Mouse (Mus musculus) cortical plate, adult 2 months (tissue): Measurements from ENCODE around the gene Ppip5k2.

Experiments used
- CTCF ChIP-seq: fragments of 200-500 bp; IDR thresholded peaks from 2 replicates; pipeline ENCODE4 v1.5.1; 2011; ENCODE audit warnings: mild to moderate bottlenecking, control low read depth, low read length; ENCODE audit not compliant: insufficient read depth; ENCODE audit errors: extremely low read depth
- POLR2A ChIP-seq: fragments of 200-500 bp; IDR thresholded peaks from 2 replicates; pipeline ENCODE4 v1.6.1; 2011; ENCODE audit warnings: mild to moderate bottlenecking, low read length, control low read depth; ENCODE audit not compliant: insufficient read depth; ENCODE audit errors: extremely low read depth

DNA sequence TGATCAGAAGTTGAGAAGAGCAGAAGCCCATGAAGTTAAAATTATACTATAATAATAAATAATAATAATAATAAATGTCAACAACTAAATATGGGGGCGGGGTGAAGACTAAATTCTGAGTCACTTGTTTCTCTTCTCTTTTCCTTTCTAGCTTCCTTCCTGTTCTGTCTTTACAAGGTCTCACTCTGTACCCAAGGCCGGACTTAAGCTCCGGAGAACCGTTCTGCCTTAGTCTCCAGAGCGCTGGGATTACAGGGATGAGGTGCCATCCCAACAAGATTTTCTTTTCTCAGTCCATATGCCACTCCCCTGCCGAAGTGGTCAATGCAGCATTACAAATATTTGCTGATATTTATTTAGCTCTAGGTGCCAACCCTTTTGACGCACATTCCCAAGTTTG is 107.9 kb downstream of the Ppip5k2 start:
- no peak for TF ChIP-seq POLR2A
- no peak for TF ChIP-seq CTCF
